Mouse (Mus musculus) midbrain, embryonic 10.5 days (tissue): ENCODE data around the gene Erf. TPM values are rescaled to one million over a fixed set of nuclear protein-coding genes. Genes with fewer than 3 reads are reported as not detected.
A peak's percentile ranks its signal among the peaks of the same experiment; 100 is the strongest.

Experiments
- DNase-seq: peaks from one replicate; pipeline ENCODE4 v3.0.0-alpha.2; 2017; ENCODE audit warnings: low spot score
- H3K27ac ChIP-seq: fragments of 300-500 bp; sonication (generic); replicated peaks from 2 replicates; pipeline ENCODE4 v1.5.1; 2016; ENCODE audit warnings: mild to moderate bottlenecking
- H3K27me3 ChIP-seq: fragments of 300-500 bp; sonication (generic); 2 replicates; pipeline ENCODE4 v1.6.1; 2016; ENCODE audit warnings: low read depth, mild to moderate bottlenecking; ENCODE audit not compliant: poor library complexity, severe bottlenecking
- H3K36me3 ChIP-seq: fragments of 300-500 bp; sonication (generic); 2 replicates; pipeline ENCODE4 v1.6.1; 2016; ENCODE audit warnings: mild to moderate bottlenecking, moderate library complexity
- H3K4me1 ChIP-seq: fragments of 300-500 bp; sonication (generic); 2 replicates; pipeline ENCODE4 v1.6.1; 2016
- H3K4me3 ChIP-seq: fragments of 300-500 bp; sonication (generic); 2 replicates; pipeline ENCODE4 v1.5.1; 2016; ENCODE audit warnings: mild to moderate bottlenecking, moderate library complexity
- H3K9me3 ChIP-seq: fragments of 300-500 bp; sonication (generic); replicated peaks from 2 replicates; pipeline ENCODE4 v1.6.1; 2016; ENCODE audit warnings: mild to moderate bottlenecking
- WGBS: fragments of 180-500 bp; shearing (Covaris S2); methylation state at CpG from one replicate; pipeline ENCODE4 v1.1.7; 2016; 5-methylcytosine and 5-hydroxymethylcytosine counted together
- polyA plus RNA-seq: library from polyadenylated mRNA; unstranded; fragments of >200 nt; fragmentation: Nextera tagmentation; extraction: Ambion mirVana; gene quantifications from 2 replicates; pipeline ENCODE4 v1.2.1, GENCODE M21; 2016

Erf gene
- polyA plus RNA-seq, 1 experiment from 2014 or later, result 7.3 TPM

GRCm38 (mm10) chr7:25238015-25238706 lies 12.4 kb downstream of the Erf start:
- H3K4me3 ChIP-seq, result peak overlapping the region; percentile 98
- H3K36me3 ChIP-seq, result peaks cover 43% of the 10 kb centered on the region
- H3K27me3 ChIP-seq, result no peaks in the 10 kb centered on the region
- no peaks in the 10 kb centered on the region for H3K9me3 ChIP-seq
- DNase-seq, result peak; percentile 95
- peaks cover 48% of the 10 kb centered on the region for H3K4me1 ChIP-seq
- peak overlapping the region; percentile 97 for H3K27ac ChIP-seq
- WGBS, result 0% methylated on average over 23 of the region's 23 CpGs

GRCm38 (mm10) chr7:25237249-25238014 lies 13.1 kb downstream of the Erf start, which contains the start of gene Gsk3a:
Gene Gsk3a, minus strand, starts transcription at chr7:25237851.
- no peaks in the 10 kb centered on the region for H3K9me3 ChIP-seq
- peak within 1 kb of the TSS; percentile 97 for H3K27ac ChIP-seq
- no peaks in the 10 kb centered on the region for H3K27me3 ChIP-seq
- DNase-seq, result peak; percentile 97
- peaks cover 48% of the 10 kb centered on the region for H3K4me1 ChIP-seq
- peak within 1 kb of the TSS; percentile 98 for H3K4me3 ChIP-seq
- under 1% methylated on average over 76 of the region's 76 CpGs for WGBS
- peaks cover 43% of the 10 kb centered on the region for H3K36me3 ChIP-seq

GRCm38 (mm10) chr7:25235526-25235925 lies 15.0 kb downstream of the Erf start:
- peaks cover 38% of the 10 kb centered on the region for H3K4me1 ChIP-seq
- 94% methylated on average over 5 of the region's 5 CpGs for WGBS
- no peak for DNase-seq
- no peaks in the 10 kb centered on the region for H3K27me3 ChIP-seq
- H3K9me3 ChIP-seq, result no peaks in the 10 kb centered on the region
- H3K27ac ChIP-seq, result no peak overlapping the region
- peaks cover 53% of the 10 kb centered on the region for H3K36me3 ChIP-seq
- peak overlapping the region; percentile 98; the same call in 1 of the 2 replicates for H3K4me3 ChIP-seq

DNA sequence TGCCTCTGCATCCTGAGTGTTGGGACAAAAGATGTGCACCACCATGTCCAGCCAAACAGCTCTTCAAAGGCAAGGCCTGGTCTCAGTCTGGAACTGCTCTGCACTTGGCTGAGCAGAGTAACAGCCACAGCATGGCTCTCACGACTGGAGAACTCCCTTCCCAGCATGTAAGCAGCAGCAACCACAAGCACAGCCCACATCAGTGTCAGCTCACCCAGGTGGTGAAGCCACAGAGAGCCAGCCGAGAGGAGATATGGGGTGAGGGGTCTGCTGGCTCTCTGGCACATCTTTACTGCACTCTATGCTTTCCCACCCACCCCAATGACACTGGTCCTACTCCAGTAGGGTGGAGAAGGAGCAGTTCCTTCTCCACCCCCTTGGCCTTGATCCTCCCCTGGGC lies 17.5 kb downstream of the Erf start:
- Histone ChIP-seq H3K4me1 (peaks cover 21% of the 10 kb centered on the region), H3K4me3 (no peak overlapping the region), H3K27ac (no peak overlapping the region), H3K27me3 (no peaks in the 10 kb centered on the region), H3K36me3 (peaks cover 78% of the 10 kb centered on the region), H3K9me3 (no peaks in the 10 kb centered on the region)
- DNase-seq, result no peak
- WGBS, result 81% methylated on average over 2 of the region's 2 CpGs

DNA sequence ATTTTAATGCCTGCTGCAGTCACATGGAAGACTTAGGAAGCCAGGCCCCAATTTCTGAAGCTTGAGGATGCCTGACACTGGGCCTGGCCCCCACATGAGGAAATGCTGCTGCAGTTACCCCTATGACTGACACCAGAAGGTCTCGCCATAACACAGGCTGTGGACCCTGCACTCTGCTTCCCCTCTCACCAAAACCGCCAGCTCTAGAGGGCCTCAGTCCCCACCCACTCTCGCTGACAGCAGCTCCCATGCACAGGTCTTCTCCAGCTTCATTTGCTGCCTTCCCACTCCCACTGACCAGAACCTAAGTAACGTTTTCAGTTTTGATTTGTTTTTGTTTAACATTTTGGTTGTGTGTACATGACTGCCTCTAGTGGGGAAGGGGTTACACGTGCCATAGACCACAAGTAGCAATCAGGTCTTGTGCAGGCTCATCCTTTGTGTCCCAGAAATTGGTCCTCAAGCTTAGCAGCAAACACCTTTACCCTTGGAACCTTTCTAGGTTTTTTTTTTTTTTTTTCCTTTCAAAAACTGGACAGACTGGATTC lies 18.4 kb downstream of the Erf start:
- 73% methylated on average over 5 of the region's 5 CpGs for whole genome bisulfite sequencing

GRCm38 (mm10) chr7:25230690-25231285 lies 19.8 kb downstream of the Erf start:
- H3K27ac ChIP-seq, result no peak overlapping the region
- peaks cover 100% of the 10 kb centered on the region for H3K36me3 ChIP-seq
- WGBS, result 94% methylated on average over 9 of the region's 9 CpGs
- no peaks in the 10 kb centered on the region for H3K27me3 ChIP-seq
- DNase-seq, result no peak
- H3K4me1 ChIP-seq, result peaks cover 9% of the 10 kb centered on the region
- no peak overlapping the region for H3K4me3 ChIP-seq
- H3K9me3 ChIP-seq, result no peaks in the 10 kb centered on the region

More for the DNA sequence above, 18.4 kb downstream of the Erf start:
- no peak for DNase-seq
- Histone ChIP-seq H3K27me3 (no peaks in the 10 kb centered on the region), H3K9me3 (no peaks in the 10 kb centered on the region), H3K4me3 (0 out of 2 replicates have a peak overlapping the region, but pooled peaks have one; percentile 5), H3K4me1 (peaks cover 21% of the 10 kb centered on the region), H3K27ac (no peak overlapping the region), H3K36me3 (peaks cover 87% of the 10 kb centered on the region)

GRCm38 (mm10) chr7:25227523-25228300 lies 22.8 kb downstream of the Erf start:
- Histone ChIP-seq H3K27ac (no peak overlapping the region), H3K4me1 (peaks cover 4% of the 10 kb centered on the region), H3K4me3 (no peak overlapping the region), H3K27me3 (no peaks in the 10 kb centered on the region), H3K36me3 (peaks cover 96% of the 10 kb centered on the region), H3K9me3 (no peaks in the 10 kb centered on the region)
- no peak for DNase-seq
- WGBS, result 88% methylated on average over 1 of the region's 1 CpGs

DNA sequence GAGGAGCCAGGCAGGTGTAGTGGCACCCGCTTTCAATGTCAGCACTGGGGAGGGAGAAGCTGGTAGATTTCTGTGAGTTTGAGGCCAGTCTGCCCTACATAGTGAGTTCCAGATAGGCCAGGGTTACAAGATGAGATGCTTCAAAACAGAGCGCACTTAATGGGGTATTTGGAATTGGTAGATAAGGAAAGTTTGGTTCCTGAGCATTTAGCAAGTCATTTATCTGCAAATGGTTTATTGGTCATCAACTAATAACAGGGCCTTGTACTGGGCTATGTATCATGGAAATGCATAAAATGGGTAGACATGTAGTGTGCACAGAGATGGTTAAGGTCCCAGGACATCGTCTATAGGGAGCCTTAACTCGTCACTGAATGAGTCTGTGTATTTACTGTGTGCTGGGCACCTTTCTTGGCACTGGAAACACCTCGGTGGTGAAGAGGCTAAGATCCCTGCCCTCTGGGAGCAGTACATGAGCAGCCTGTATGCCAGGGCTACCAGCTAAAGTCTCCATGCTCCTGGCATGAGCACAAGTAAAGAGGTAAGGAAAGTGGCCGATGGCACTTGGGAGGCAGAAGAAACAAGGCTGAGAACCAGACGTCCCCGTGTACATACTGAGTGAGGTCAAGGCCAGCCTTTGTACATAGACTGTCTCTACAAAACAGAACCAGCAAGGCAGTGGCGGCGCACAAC lies 28.1 kb downstream of the Erf start:
- no peaks in the 10 kb centered on the region for H3K9me3 ChIP-seq
- peak overlapping the region; percentile 90 for H3K27ac ChIP-seq
- DNase-seq, result no peak
- H3K36me3 ChIP-seq, result peaks cover 43% of the 10 kb centered on the region
- no peaks in the 10 kb centered on the region for H3K27me3 ChIP-seq
- peaks cover 55% of the 10 kb centered on the region for H3K4me1 ChIP-seq
- H3K4me3 ChIP-seq, result peak overlapping the region; percentile 81
- 89% methylated on average over 10 of the region's 10 CpGs for WGBS

DNA sequence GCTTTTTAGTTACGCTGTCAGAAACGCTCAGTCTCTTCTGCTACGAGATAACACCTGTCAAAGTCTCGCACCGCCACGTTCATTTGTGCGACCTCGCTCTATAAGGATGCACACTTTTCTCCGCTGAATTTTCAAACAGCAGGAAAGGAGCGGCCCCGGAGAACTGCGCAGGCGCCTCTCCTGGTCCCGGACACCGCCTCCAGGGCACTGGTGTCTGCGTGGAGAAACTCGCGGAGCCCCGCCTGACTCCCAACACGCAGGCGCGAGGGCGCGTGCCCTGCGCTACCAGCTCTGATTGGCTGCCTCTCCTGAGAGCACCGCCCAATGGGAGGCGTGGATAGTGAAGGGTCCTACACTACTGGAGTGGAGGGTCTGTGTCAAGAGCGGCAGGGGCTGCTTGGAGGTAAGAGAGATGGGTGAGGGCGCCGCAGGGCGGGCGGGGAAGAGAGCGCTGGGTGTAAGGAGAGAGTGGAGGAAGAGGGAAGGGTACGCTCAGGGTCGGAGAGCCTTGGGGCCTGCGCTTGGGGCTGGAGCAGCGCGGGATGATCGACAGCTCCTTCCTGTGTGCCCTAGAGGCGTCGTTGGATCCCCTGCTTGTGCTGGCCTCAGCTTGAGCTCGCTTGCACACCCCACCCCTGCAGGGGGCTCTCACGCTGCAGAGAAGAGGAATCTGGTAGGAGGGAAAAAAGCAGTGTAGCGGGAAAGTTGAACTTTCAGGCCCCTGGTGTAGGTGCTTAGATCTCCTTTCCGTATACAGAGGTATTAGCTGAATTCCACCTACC lies 29.3 kb downstream of the Erf start, which contains the start of gene Zfp526:
Gene Zfp526, plus strand, starts transcription at position 324 of the 782 bp plus-strand sequence.
- Histone ChIP-seq H3K36me3 (peaks cover 31% of the 10 kb centered on the region), H3K9me3 (no peaks in the 10 kb centered on the region), H3K27ac (peak within 1 kb of the TSS; percentile 90), H3K4me1 (peaks cover 55% of the 10 kb centered on the region), H3K27me3 (no peaks in the 10 kb centered on the region), H3K4me3 (peak within 1 kb of the TSS; percentile 81)
- under 1% methylated on average over 44 of the region's 45 CpGs for WGBS
- peak; percentile 98 for DNase-seq

DNA sequence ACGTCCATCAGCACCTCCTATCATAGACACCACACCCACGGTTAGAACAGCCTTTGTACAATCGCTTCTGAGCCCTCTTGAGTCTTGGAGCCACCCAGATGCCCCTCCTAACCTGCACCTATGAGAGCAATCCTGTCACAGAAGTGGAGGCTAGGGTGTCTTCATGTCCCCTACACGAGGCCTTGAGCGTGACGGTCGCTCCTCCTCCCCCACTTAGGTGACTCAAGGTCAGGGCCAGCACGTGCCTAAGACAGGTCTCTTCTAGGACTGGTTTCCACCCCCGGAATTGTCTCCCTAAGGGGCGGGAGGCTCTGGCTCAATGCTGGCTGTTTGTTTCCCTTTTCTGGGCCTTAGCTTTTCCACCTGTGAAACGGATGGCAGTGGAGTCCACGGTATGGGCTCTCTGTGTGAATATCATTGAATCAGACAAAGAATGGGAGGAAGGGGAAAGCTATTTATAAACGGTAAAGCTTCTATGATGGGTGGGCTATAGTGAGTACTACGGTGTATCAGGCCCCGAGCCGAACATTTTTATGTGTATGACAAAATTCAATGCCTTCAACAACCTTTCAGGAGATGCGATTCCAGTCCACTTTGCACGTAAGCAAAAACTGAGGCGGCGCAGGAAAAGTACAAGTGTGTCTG lies 30.0 kb downstream of the Erf start, which contains the start of gene Dedd2:
Gene Dedd2, minus strand, starts transcription at position 159 of the 645 bp plus-strand sequence.
- Histone ChIP-seq H3K36me3 (peaks cover 25% of the 10 kb centered on the region), H3K27ac (peak within 1 kb of the TSS; percentile 90), H3K4me1 (peaks cover 55% of the 10 kb centered on the region), H3K4me3 (peak within 1 kb of the TSS; percentile 81), H3K27me3 (no peaks in the 10 kb centered on the region), H3K9me3 (no peaks in the 10 kb centered on the region)
- 11% methylated on average over 20 of the region's 20 CpGs for WGBS
- DNase-seq, result peak; percentile 23
